Mouse (Mus musculus): ENCODE measurements around the gene Olfr986. TPM values are rescaled to one million over a fixed set of nuclear protein-coding genes. Genes with fewer than 3 reads are reported as not detected.
"Not testable (repeated sequence)": the region's sequence is repeated elsewhere in the genome, so short reads cannot be mapped to it uniquely, and the experiment has no call there.

The Olfr986 gene
- not detected in 2 replicates for polyA plus RNA-seq (2016; fragmentation: Nextera tagmentation; extraction: Ambion mirVana)

GRCm38 (mm10) chr9:40180620-40181019, at the start of gene Olfr986:
TSS of gene Olfr986 (plus strand) at chr9:40180920.
- Histone ChIP-seq H3K9me3 (no peaks in the 10 kb centered on the region), H3K27ac (no peak within 1 kb of the TSS), H3K4me1 (no peaks in the 10 kb centered on the region), H3K4me3 (no peak within 1 kb of the TSS), H3K27me3 (ENCODE audit: insufficient read depth, poor library complexity, severe bottlenecking) (no peaks in the 10 kb centered on the region), H3K36me3 (no peaks in the 10 kb centered on the region)
- WGBS: 88% methylated on average over 5 of the region's 5 CpGs
- DNase-seq (ENCODE audit: low spot score): no peak

- no peaks in the 10 kb centered on the region for H3K4me1 ChIP-seq
- no peak overlapping the region for H3K4me3 ChIP-seq
- no peak for DNase-seq (ENCODE audit: low spot score)
- no peaks in the 10 kb centered on the region for H3K9me3 ChIP-seq
- no peaks in the 10 kb centered on the region for H3K36me3 ChIP-seq
- WGBS: 75% methylated on average over 6 of the region's 6 CpGs
- no peak overlapping the region for H3K27ac ChIP-seq
- H3K27me3 ChIP-seq (ENCODE audit: insufficient read depth, poor library complexity, severe bottlenecking): no peaks in the 10 kb centered on the region
Measured at GRCm38 (mm10) chr9:40136987-40137688, 43.6 kb upstream of the Olfr986 start.

- H3K36me3 ChIP-seq: no peaks in the 10 kb centered on the region
- no peaks in the 10 kb centered on the region for H3K27me3 ChIP-seq (ENCODE audit: insufficient read depth, poor library complexity, severe bottlenecking)
- no peaks in the 10 kb centered on the region for H3K4me1 ChIP-seq
- no peaks in the 10 kb centered on the region for H3K9me3 ChIP-seq
- no peak for DNase-seq (ENCODE audit: low spot score)
- H3K27ac ChIP-seq: no peak overlapping the region
- H3K4me3 ChIP-seq: no peak overlapping the region
- WGBS: 58% methylated on average over 4 of the region's 4 CpGs
Measured at GRCm38 (mm10) chr9:40139484-40139883, 41.2 kb upstream of the Olfr986 start.

DNA sequence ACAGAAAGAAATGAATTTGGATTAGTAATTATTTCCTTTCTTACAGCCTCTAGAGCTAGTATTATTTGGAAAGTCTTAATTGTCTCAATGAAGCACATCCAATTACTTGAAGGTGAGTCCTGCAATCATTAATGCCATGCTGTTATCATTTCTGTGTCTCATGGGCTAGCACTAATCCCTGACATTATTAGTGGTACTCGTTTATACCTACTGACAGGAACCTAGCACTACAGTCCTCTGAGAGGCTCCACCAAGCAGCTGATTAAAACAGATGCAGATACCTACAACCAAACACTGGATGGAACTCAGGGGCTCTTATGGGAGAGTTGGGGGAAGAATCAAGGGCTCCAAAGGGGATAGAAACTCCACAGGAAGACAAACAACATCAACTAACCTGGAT, 39.2 kb upstream of the Olfr986 start:
- WGBS: 60% methylated on average over 1 of the region's 1 CpGs
- no peaks in the 10 kb centered on the region for H3K9me3 ChIP-seq
- H3K4me3 ChIP-seq: no peak overlapping the region
- no peaks in the 10 kb centered on the region for H3K36me3 ChIP-seq
- H3K27ac ChIP-seq: no peak overlapping the region
- H3K27me3 ChIP-seq (ENCODE audit: insufficient read depth, poor library complexity, severe bottlenecking): no peaks in the 10 kb centered on the region
- DNase-seq (ENCODE audit: low spot score): no peak
- H3K4me1 ChIP-seq: no peaks in the 10 kb centered on the region

DNA sequence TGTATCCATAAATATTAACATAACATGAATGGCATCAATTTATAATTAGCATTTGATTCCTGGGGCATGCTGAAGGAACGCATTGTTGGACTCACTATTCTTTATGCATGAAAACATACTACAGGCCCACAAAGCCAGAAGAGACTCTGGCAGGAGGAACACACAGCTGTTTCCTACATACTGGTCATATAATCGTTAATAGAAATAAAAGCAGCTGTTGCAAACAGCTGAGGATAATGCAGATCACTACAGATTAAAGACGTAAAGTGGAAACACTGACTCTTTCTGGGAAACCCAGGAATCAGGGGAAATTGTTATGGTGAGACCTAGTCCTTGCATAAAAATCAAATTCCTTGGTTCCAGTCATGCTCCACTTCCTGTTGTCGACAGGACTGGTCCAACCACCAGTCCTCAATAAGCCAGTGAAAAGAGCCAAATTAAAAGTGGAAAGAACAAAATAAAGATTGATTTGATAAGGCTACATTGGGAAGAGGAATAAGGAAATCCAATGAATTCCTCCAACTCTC, 25.5 kb upstream of the Olfr986 start:
- H3K36me3 ChIP-seq: no peaks in the 10 kb centered on the region
- WGBS: 70% methylated on average over 4 of the region's 4 CpGs
- H3K4me3 ChIP-seq: no peak overlapping the region
- no peak overlapping the region for H3K27ac ChIP-seq
- H3K27me3 ChIP-seq (ENCODE audit: insufficient read depth, poor library complexity, severe bottlenecking): no peaks in the 10 kb centered on the region
- no peak for DNase-seq (ENCODE audit: low spot score)
- H3K4me1 ChIP-seq: no peaks in the 10 kb centered on the region
- H3K9me3 ChIP-seq: no peaks in the 10 kb centered on the region

- H3K4me1 ChIP-seq: no peaks in the 10 kb centered on the region
- 92% methylated on average over 1 of the region's 1 CpGs for WGBS
- no peak overlapping the region for H3K4me3 ChIP-seq
- H3K9me3 ChIP-seq: no peaks in the 10 kb centered on the region
- no peak for DNase-seq (ENCODE audit: low spot score)
- H3K36me3 ChIP-seq: no peaks in the 10 kb centered on the region
- no peaks in the 10 kb centered on the region for H3K27me3 ChIP-seq (ENCODE audit: insufficient read depth, poor library complexity, severe bottlenecking)
- no peak overlapping the region for H3K27ac ChIP-seq
Measured at GRCm38 (mm10) chr9:40166446-40166845, 14.3 kb upstream of the Olfr986 start.

GRCm38 (mm10) chr9:40177017-40177416, 3.7 kb upstream of the Olfr986 start:
- H3K36me3 ChIP-seq: no peaks in the 10 kb centered on the region
- DNase-seq (ENCODE audit: low spot score): no peak
- 83% methylated on average over 6 of the region's 6 CpGs for WGBS

GRCm38 (mm10) chr9:40185166-40185565, 4.4 kb downstream of the Olfr986 start:
- H3K27ac ChIP-seq; H3K27me3 ChIP-seq (ENCODE audit: insufficient read depth, poor library complexity, severe bottlenecking); H3K4me1 ChIP-seq; H3K36me3 ChIP-seq; H3K9me3 ChIP-seq; DNase-seq (ENCODE audit: low spot score); H3K4me3 ChIP-seq: not testable (repeated sequence)
- WGBS: 83% methylated on average over 2 of the region's 2 CpGs

More at GRCm38 (mm10) chr9:40177017-40177416, 3.7 kb upstream of the Olfr986 start:
- no peaks in the 10 kb centered on the region for H3K9me3 ChIP-seq
- no peaks in the 10 kb centered on the region for H3K27me3 ChIP-seq (ENCODE audit: insufficient read depth, poor library complexity, severe bottlenecking)
- H3K4me3 ChIP-seq: no peak overlapping the region
- H3K27ac ChIP-seq: no peak overlapping the region
- H3K4me1 ChIP-seq: no peaks in the 10 kb centered on the region

DNA sequence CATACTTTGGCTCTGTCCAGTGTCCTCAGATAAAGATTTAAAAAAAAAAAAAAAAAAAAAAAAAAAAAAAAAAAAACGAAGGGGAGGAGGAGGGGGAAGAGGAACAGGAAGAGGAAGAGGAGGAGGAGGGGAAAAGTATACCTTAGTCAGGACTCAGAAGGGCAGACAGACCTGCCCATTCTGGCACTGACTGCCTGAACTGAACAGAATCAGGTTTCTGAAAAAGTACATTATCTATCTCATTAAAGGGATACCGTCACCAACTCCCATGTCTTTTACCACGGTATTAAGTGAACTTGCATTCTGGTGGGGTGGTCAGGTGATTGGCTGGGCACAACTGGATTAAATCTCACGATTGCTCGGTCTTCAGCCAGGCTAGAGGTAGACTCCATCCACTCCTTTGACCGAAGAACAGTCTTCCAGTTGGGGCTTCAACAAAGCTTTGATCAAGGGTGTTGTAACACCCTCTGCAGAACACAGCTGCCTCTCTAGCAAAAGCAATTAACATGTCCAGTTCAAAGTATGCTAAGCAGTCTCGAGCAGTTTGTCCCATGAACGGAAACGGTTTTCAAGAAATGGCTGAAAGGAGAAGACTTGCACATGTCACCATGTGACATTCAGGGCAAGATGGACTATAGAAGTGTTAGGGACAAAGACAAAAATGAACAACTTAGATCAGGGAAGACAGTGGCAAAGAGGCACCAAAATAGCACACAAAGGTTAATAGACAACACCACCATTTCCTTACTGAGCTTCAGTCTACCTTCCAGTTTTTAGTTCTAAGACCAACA, 10.6 kb downstream of the Olfr986 start:
- Histone ChIP-seq H3K27me3 (ENCODE audit: insufficient read depth, poor library complexity, severe bottlenecking) (no peaks in the 10 kb centered on the region), H3K4me1 (peaks cover 20% of the 10 kb centered on the region), H3K9me3 (no peaks in the 10 kb centered on the region), H3K27ac (peak overlapping the region; percentile 94), H3K4me3 (peak overlapping the region; percentile 88), H3K36me3 (no peaks in the 10 kb centered on the region)
- DNase-seq (ENCODE audit: low spot score): no peak
- 91% methylated on average over 8 of the region's 9 CpGs for WGBS

DNA sequence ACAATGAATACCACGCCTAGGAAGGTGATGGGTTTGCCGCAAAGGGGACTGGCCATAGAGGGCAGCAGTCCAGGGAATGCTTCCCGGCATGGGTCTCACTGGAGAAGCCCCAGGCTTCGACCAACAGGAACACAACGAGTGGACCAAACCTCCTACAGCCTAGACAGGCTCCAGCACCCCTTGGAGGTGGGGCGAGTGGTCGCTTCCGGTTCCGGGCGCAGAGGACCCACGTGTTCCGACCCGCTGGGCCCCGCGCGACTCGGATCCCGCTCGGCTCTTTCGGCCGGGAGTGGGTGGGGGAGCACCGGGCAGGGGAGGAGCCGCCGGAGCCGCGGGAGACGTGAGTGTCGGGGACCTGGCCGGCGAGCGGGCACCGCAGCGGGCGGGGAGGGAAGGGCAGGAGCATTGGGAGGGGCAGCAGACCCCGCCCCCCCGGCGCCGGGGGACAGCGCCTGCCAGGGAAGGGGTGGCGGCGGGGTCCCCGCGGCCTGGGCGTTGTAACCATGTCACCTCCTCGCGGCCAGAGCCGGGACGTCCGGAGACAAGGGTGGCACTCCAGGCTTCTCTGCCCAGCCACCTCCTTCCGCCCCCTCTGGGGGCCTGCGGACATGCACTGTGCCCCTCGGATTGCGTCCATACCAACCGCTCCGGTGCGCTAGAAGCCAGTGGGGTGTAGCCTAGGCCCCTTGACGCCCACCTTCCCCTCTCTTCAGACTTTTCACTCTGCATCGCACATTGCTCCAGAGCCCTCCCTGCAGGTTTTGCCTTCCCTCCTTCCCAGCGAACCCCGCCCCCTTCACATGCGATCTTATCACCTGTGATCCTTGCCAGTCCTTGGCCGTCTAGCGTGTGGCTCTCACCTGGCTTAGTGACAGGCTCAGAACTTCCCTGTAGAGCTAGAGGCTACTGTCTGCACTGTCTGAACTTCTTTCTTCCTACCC, 11.6 kb downstream of the Olfr986 start, which contains the start of gene Zfp202:
Gene Zfp202, plus strand, starts transcription at position 219 of the 941 bp plus-strand sequence.
- 1% methylated on average over 61 of the region's 63 CpGs for WGBS
- Histone ChIP-seq H3K4me3 (peak within 1 kb of the TSS; percentile 88), H3K9me3 (no peaks in the 10 kb centered on the region), H3K4me1 (peaks cover 20% of the 10 kb centered on the region), H3K36me3 (no peaks in the 10 kb centered on the region), H3K27me3 (ENCODE audit: insufficient read depth, poor library complexity, severe bottlenecking) (no peaks in the 10 kb centered on the region), H3K27ac (peak within 1 kb of the TSS; percentile 94)
- DNase-seq (ENCODE audit: low spot score): peak; percentile 95

- no peak for DNase-seq (ENCODE audit: low spot score)
- Histone ChIP-seq H3K27me3 (ENCODE audit: insufficient read depth, poor library complexity, severe bottlenecking) (no peaks in the 10 kb centered on the region), H3K4me1 (peaks cover 13% of the 10 kb centered on the region), H3K9me3 (no peaks in the 10 kb centered on the region), H3K4me3 (no peak overlapping the region), H3K36me3 (no peaks in the 10 kb centered on the region), H3K27ac (no peak overlapping the region)
- 84% methylated on average over 3 of the region's 3 CpGs for WGBS
Measured at GRCm38 (mm10) chr9:40195981-40196380, 15.3 kb downstream of the Olfr986 start.

DNA sequence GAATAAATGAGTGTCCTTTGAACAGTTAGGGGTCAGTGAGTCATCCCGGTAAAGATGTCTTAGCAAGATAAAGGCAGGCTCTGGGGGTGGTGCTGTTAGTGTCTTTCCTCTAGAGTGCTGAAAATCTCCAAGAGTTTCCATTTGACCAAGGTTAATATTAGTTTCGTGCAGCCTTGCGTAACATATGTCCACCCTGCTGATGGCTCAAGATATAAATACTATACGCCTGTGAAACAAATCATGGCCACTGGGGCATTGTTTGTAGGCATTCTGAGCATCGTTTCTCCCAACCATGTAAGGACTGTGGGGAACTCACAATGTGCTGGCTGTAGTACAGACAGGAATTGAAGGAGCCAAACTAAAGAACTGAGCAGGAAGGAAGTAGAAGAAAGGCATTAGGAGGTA, 25.8 kb downstream of the Olfr986 start:
- 68% methylated on average over 5 of the region's 5 CpGs for WGBS
- Histone ChIP-seq H3K4me3 (no peak overlapping the region), H3K27me3 (ENCODE audit: insufficient read depth, poor library complexity, severe bottlenecking) (no peaks in the 10 kb centered on the region), H3K9me3 (no peaks in the 10 kb centered on the region), H3K36me3 (peaks cover 43% of the 10 kb centered on the region), H3K4me1 (no peaks in the 10 kb centered on the region), H3K27ac (no peak overlapping the region)
- no peak for DNase-seq (ENCODE audit: low spot score)

Data from heart, embryonic 10.5 days (tissue).